16 mouse cellular contexts compared by ENCODE assay signal in the genomic region with DNA sequence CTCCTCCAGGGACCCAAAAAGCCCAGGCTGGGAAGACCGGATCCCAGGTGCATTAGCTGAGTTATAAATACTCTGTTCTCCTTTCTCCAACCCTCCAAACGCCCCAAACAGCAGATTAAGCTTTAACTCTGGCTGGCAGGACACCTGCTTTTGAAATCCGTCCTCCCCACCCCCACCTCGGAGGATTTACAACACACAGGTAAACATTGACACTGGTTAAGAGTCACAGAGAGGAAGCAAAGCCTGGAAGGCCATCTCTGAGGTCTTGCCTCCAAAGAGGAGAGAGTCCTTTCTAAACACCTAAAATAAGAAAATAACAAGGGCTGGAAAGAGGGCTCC. TPM values are rescaled to one million over a fixed set of nuclear protein-coding genes. Genes with fewer than 3 reads are reported as not detected.
DNase-seq lines count a peak whose midpoint lies in the region; ATAC-seq lines count a peak whose summit lies in the region.
"Had no signal": no experiment of that assay in that cellular context is flagged by ENCODE, and none has a peak within 500 bp of the region (broad histone marks: within the 10 kb centered on the region; RNA-seq: fewer than 3 reads in every experiment).

No protein-coding gene starts in this region.

- peak overlapping the region; percentile 90 for H3K27ac ChIP-seq in intestine, embryonic 16.5 days (ENCODE audit: low read length)
- peak overlapping the region; percentile 77 for H3K27ac ChIP-seq in liver, embryonic 11.5 days (ENCODE audit: low read depth, low read length)
- H3K27ac ChIP-seq: embryonic facial prominence, embryonic 15.5 days; hindbrain, embryonic 15.5 days had no signal

- H3K36me3 ChIP-seq in intestine, embryonic 16.5 days (ENCODE audit: control insufficient read depth, insufficient read depth, low read length), result no peaks in the 10 kb centered on the region
- no peaks in the 10 kb centered on the region for H3K36me3 ChIP-seq in liver, embryonic 11.5 days (ENCODE audit: control insufficient read depth, insufficient read depth, low read length)
- H3K36me3 ChIP-seq: embryonic facial prominence, embryonic 15.5 days; hindbrain, embryonic 15.5 days had no signal

- peaks cover 35% of the 10 kb centered on the region for H3K4me1 ChIP-seq in intestine, embryonic 16.5 days (ENCODE audit: control insufficient read depth, insufficient read depth, low read length)
- peaks cover 13% of the 10 kb centered on the region; the same call in 1 of the 2 replicates for H3K4me1 ChIP-seq in liver, embryonic 11.5 days (replicated peaks; ENCODE audit: control insufficient read depth, insufficient read depth, low read length)

- H3K9ac ChIP-seq in intestine, embryonic 16.5 days (ENCODE audit: low read depth, low read length), result peak overlapping the region; percentile 47
- H3K9ac ChIP-seq in liver, embryonic 11.5 days (ENCODE audit: low read depth, low read length), result no peak overlapping the region
- H3K9ac ChIP-seq: embryonic facial prominence, embryonic 15.5 days; hindbrain, embryonic 15.5 days had no signal

- H3K9me3 ChIP-seq in intestine, embryonic 16.5 days (ENCODE audit: control insufficient read depth, low read length), result no peaks in the 10 kb centered on the region
- H3K9me3 ChIP-seq in liver, embryonic 11.5 days (ENCODE audit: control insufficient read depth, low read length), result no peaks in the 10 kb centered on the region
- H3K9me3 ChIP-seq: embryonic facial prominence, embryonic 15.5 days; hindbrain, embryonic 15.5 days had no signal

- no peaks in the 10 kb centered on the region for H3K27me3 ChIP-seq in intestine, embryonic 16.5 days (replicated peaks; ENCODE audit: control insufficient read depth, insufficient read depth, low read length)
- H3K27me3 ChIP-seq in liver, embryonic 11.5 days (replicated peaks; ENCODE audit: control insufficient read depth, insufficient read depth, low read length), result no peaks in the 10 kb centered on the region
- H3K27me3 ChIP-seq: CH12.LX; embryonic facial prominence, embryonic 15.5 days; hindbrain, embryonic 15.5 days had no signal

- DNase-seq in kidney, adult 9 months, result peak; percentile 87
- no peak for DNase-seq in liver, embryonic 11.5 days (ENCODE audit: low spot score)
- peak; percentile 27 for DNase-seq in lung, postnatal 14 days
- DNase-seq in layer of hippocampus, postnatal 10 days (ENCODE audit: low spot score in 2 of 2), result no peak
- DNase-seq in urinary bladder, postnatal 14 days (ENCODE audit: low spot score), result no peak
- no peak for DNase-seq in cerebellum, adult 11 months
- DNase-seq: adrenal gland, postnatal 25 days; cerebellum, adult 18-20 months; retina, postnatal 1 day; thymus, postnatal 4 days had no signal

- peak; percentile 61 for ATAC-seq in intestine, embryonic 16.5 days
- peak; percentile 50 for ATAC-seq in liver, embryonic 11.5 days (replicated peaks; ENCODE audit: low FRiP score)
- no peak for ATAC-seq in inflammation-experienced regulatory T-cells, adult 6 months

- peak overlapping the region; percentile 42 for H3K4me2 ChIP-seq in intestine, embryonic 16.5 days (ENCODE audit: low read depth, low read length)
- no peak overlapping the region for H3K4me2 ChIP-seq in liver, embryonic 11.5 days
- H3K4me2 ChIP-seq: embryonic facial prominence, embryonic 15.5 days; heart, embryonic 11.5 days; hindbrain, embryonic 15.5 days had no signal

- 32% methylated on average over 4 of the region's 4 CpGs for WGBS in intestine, embryonic 16.5 days
- WGBS in liver, embryonic 11.5 days, result 51% methylated on average over 4 of the region's 4 CpGs

- peak overlapping the region; percentile 7; the same call in 1 of the 2 replicates for H3K4me3 ChIP-seq in intestine, embryonic 16.5 days (ENCODE audit: low read length)
- H3K4me3 ChIP-seq in liver, embryonic 11.5 days (ENCODE audit: low read depth, low read length), result no peak overlapping the region
- H3K4me3 ChIP-seq: embryonic facial prominence, embryonic 15.5 days; hindbrain, embryonic 15.5 days had no signal

RNA-seq across cellular contexts. Expression of a gene that starts 28.6 kb away (rescaled TPM):
- 8.5 and 9.0 TPM in 2 replicates for polyA plus RNA-seq in intestine, embryonic 16.5 days (2015; fragmentation: Nextera tagmentation; extraction: Ambion mirVana)
- polyA plus RNA-seq in liver, embryonic 11.5 days (2014; fragmentation: Nextera tagmentation; extraction: Ambion mirVana), result 2.2 and 4.1 TPM in 2 replicates
- total RNA-seq in layer of hippocampus, postnatal 10 days (2021), result 100 to 1,000 TPM; 104 to 133 TPM
- polyA plus RNA-seq in inflammation-experienced regulatory T-cells, adult 6 months (2017; shearing (Covaris generic)), result under 1 TPM in 2 of 3 experiments, not detected in 1; 0.12 to 0.17 TPM

Comparison
In these comparisons a context has a peak if more than half of its experiments do, and no peak if none do; other contexts are left out.
1. DNase-seq: peak in kidney, adult 9 months (single experiment) and lung, postnatal 14 days (single experiment); none in liver, embryonic 11.5 days (single experiment), layer of hippocampus, postnatal 10 days (0 of 2), urinary bladder, postnatal 14 days (single experiment) and cerebellum, adult 11 months (single experiment).